Mouse (Mus musculus) CH12.LX (cell line): Measurements from ENCODE around the gene Ubqln1. TPM values are rescaled to one million over a fixed set of nuclear protein-coding genes. Genes with fewer than 3 reads are reported as not detected.

Source experiments
- DNase-seq: peaks from one replicate; pipeline ENCODE4 v3.0.0-alpha.2; 2013; ENCODE audit errors: extremely low read depth
- H3K27ac ChIP-seq: 2 replicates; pipeline ENCODE4 v1.5.1; 2012; ENCODE audit warnings: low read depth, mild to moderate bottlenecking, control low read depth, moderate library complexity; ENCODE audit not compliant: insufficient read depth
- H3K27me3 ChIP-seq: replicated peaks from 2 replicates; pipeline ENCODE3; 2012; ENCODE audit warnings: inconsistent platforms
- H3K36me3 ChIP-seq, 2 experiments: replicated peaks in 1 of 2; 2 replicates each; pipeline versions ENCODE3 to v1.6.1; 2012; ENCODE audit warnings: inconsistent platforms in 1 of 2, low read length in 1 of 2, mild to moderate bottlenecking in 1 of 2, mixed read lengths in 1 of 2, moderate library complexity in 1 of 2; ENCODE audit not compliant: control insufficient read depth in 1 of 2, insufficient read depth in 1 of 2
- H3K4me1 ChIP-seq, 2 experiments: 2 replicates each; pipeline ENCODE4 v1.6.1; 2012; ENCODE audit warnings: inconsistent platforms in 1 of 2, moderate library complexity in 1 of 2; ENCODE audit not compliant: insufficient read depth in 2 of 2, control insufficient read depth in 1 of 2
- H3K4me2 ChIP-seq: 2 replicates; pipeline ENCODE4 v1.6.1; 2012; ENCODE audit warnings: low read depth, mild to moderate bottlenecking, control low read depth; ENCODE audit not compliant: poor library complexity, insufficient read depth, severe bottlenecking
- H3K4me3 ChIP-seq, 3 experiments: fragments of 150-350 bp in 1 of 3; sonication (generic) in 1 of 3; replicated peaks in 1 of 3; 2 replicates each; pipeline versions ENCODE3 to v1.5.1; 2011 to 2012; ENCODE audit warnings: low read depth in 2 of 3, low read length in 2 of 3, mild to moderate bottlenecking in 2 of 3, moderate library complexity in 2 of 3, control low read depth in 1 of 3, improper control_type of control experiment in 1 of 3, inconsistent platforms in 1 of 3, mixed read lengths in 1 of 3; ENCODE audit not compliant: poor library complexity in 1 of 3
- H3K79me2 ChIP-seq: replicated peaks from 2 replicates; pipeline ENCODE4 v1.6.1; 2012; ENCODE audit warnings: mild to moderate bottlenecking, moderate library complexity; ENCODE audit not compliant: control insufficient read depth, poor library complexity, insufficient read depth, severe bottlenecking; ENCODE audit errors: extremely low read depth
- H3K9ac ChIP-seq: 2 replicates; pipeline ENCODE4 v1.6.1; 2012; ENCODE audit warnings: low read depth, mild to moderate bottlenecking, control low read depth, moderate library complexity; ENCODE audit not compliant: insufficient read depth
- H3K9me3 ChIP-seq: replicated peaks from 2 replicates; pipeline ENCODE3; 2012; ENCODE audit warnings: low read length, inconsistent platforms, mixed read lengths
- CHD1 ChIP-seq: IDR thresholded peaks from 2 replicates; pipeline ENCODE4 v1.6.1; 2012; ENCODE audit warnings: low read depth, low read length, improper control_type of control experiment, inconsistent platforms
- CHD2 ChIP-seq: IDR thresholded peaks from 2 replicates; pipeline ENCODE4 v1.6.1; 2011; ENCODE audit warnings: low read length, improper control_type of control experiment
- CTCF ChIP-seq, 2 experiments: IDR thresholded peaks in 1 of 2; conservative IDR thresholded peaks in 1 of 2; 2 replicates each; pipeline ENCODE4 v1.5.1; 2011 to 2012; ENCODE audit warnings: low read depth in 2 of 2, low read length in 2 of 2, improper control_type of control experiment in 1 of 2, inconsistent platforms in 1 of 2, mild to moderate bottlenecking in 1 of 2, moderate library complexity in 1 of 2
- ELF1 ChIP-seq: IDR thresholded peaks from 2 replicates; pipeline ENCODE4 v1.6.1; 2014; ENCODE audit warnings: low read depth, mild to moderate bottlenecking, inconsistent platforms, low read length, improper control_type of control experiment
- ETS1 ChIP-seq: conservative IDR thresholded peaks from 2 replicates; pipeline ENCODE4 v1.6.1; 2012; ENCODE audit warnings: low read depth, mild to moderate bottlenecking, inconsistent platforms, low read length, improper control_type of control experiment, moderate library complexity
- HCFC1 ChIP-seq: IDR thresholded peaks from 2 replicates; pipeline ENCODE4 v1.6.1; 2012; ENCODE audit warnings: low read depth, mild to moderate bottlenecking, inconsistent platforms, low read length, improper control_type of control experiment
- JUN ChIP-seq: IDR thresholded peaks from 2 replicates; pipeline ENCODE4 v1.6.1; 2011; ENCODE audit warnings: low read depth, mild to moderate bottlenecking, low read length, improper control_type of control experiment, moderate library complexity; ENCODE audit not compliant: insufficient read depth
- JUND ChIP-seq: conservative IDR thresholded peaks from 2 replicates; pipeline ENCODE4 v1.6.1; 2011; ENCODE audit warnings: low read depth, low read length, improper control_type of control experiment
- KAT2A ChIP-seq: IDR thresholded peaks from 2 replicates; pipeline ENCODE4 v1.6.1; 2012; ENCODE audit warnings: low read length, improper control_type of control experiment, inconsistent platforms; ENCODE audit not compliant: insufficient replicate concordance
- MAFK ChIP-seq: IDR thresholded peaks from 2 replicates; pipeline ENCODE4 v1.6.1; 2011; ENCODE audit warnings: low read length, improper control_type of control experiment; ENCODE audit not compliant: insufficient replicate concordance
- MEF2A ChIP-seq: IDR thresholded peaks from 2 replicates; pipeline ENCODE4 v1.6.1; 2014; ENCODE audit warnings: low read depth, mild to moderate bottlenecking, inconsistent platforms, low read length, improper control_type of control experiment, borderline replicate concordance
- MYC ChIP-seq: IDR thresholded peaks from 2 replicates; pipeline ENCODE4 v1.6.1; 2011; ENCODE audit warnings: low read depth, mild to moderate bottlenecking, improper control_type of control experiment, low read length
- NELFE ChIP-seq: IDR thresholded peaks from 2 replicates; pipeline ENCODE4 v1.6.1; 2011; ENCODE audit warnings: low read depth, low read length, improper control_type of control experiment
- PAX5 ChIP-seq: IDR thresholded peaks from 2 replicates; pipeline ENCODE4 v1.6.1; 2012; ENCODE audit warnings: low read length, inconsistent platforms, mixed read lengths
- RAD21 ChIP-seq: IDR thresholded peaks from 2 replicates; pipeline ENCODE4 v1.6.1; 2011; ENCODE audit warnings: low read depth, mild to moderate bottlenecking, low read length, improper control_type of control experiment, moderate library complexity
- RCOR1 ChIP-seq: conservative IDR thresholded peaks from 2 replicates; pipeline ENCODE4 v1.6.1; 2012; ENCODE audit warnings: low read depth, mild to moderate bottlenecking, inconsistent platforms, low read length, improper control_type of control experiment
- SIN3A ChIP-seq: IDR thresholded peaks from 2 replicates; pipeline ENCODE4 v1.6.1; 2012; ENCODE audit warnings: low read length, improper control_type of control experiment, inconsistent platforms
- SMC3 ChIP-seq: IDR thresholded peaks from 2 replicates; pipeline ENCODE4 v1.6.1; 2011; ENCODE audit warnings: low read depth, low read length, improper control_type of control experiment
- TBP ChIP-seq: conservative IDR thresholded peaks from 2 replicates; pipeline ENCODE4 v1.6.1; 2011; ENCODE audit warnings: low read depth, low read length, improper control_type of control experiment
- UBTF ChIP-seq: IDR thresholded peaks from 2 replicates; pipeline ENCODE4 v1.6.1; 2012; ENCODE audit warnings: low read depth, mild to moderate bottlenecking, inconsistent platforms, low read length, improper control_type of control experiment, moderate library complexity
- ZKSCAN1 ChIP-seq: IDR thresholded peaks from 2 replicates; pipeline ENCODE4 v1.6.1; 2012; ENCODE audit warnings: low read depth, inconsistent platforms, low read length, improper control_type of control experiment, borderline replicate concordance
- ZMIZ1 ChIP-seq: IDR thresholded peaks from 2 replicates; pipeline ENCODE4 v1.6.1; 2012; ENCODE audit warnings: low read depth, mild to moderate bottlenecking, inconsistent platforms, low read length, improper control_type of control experiment
- ZNF384 ChIP-seq: IDR thresholded peaks from 2 replicates; pipeline ENCODE4 v1.6.1; 2012; ENCODE audit warnings: low read depth, low read length, improper control_type of control experiment, inconsistent platforms
- dilution Hi-C: fragments of 300-500 bp; cut with MboI; formaldehyde crosslinking; loops from 2 replicates; pipeline ENCODE4 v1.14.3; 2020; ENCODE audit warnings: low sequenced_read_pairs; ENCODE audit not compliant: extremely low pct_unique_long_range_greater_than_20kb, extremely low pct_ligation_motif_present
- in situ Hi-C: fragments of 300-500 bp; cut with MboI; formaldehyde crosslinking; loops from 3 replicates; pipeline ENCODE4 v1.14.3; 2019; ENCODE audit warnings: low sequenced_read_pairs, low pct_ligation_motif_present, low pct_unique_long_range_greater_than_20kb, mixed read lengths
- polyA plus RNA-seq: library from polyadenylated mRNA; unstranded; fragments of >175 nt; gene quantifications from 2 replicates; pipeline ENCODE4 v1.2.1, GENCODE M21; 2012; ENCODE audit warnings: low read depth; ENCODE audit not compliant: insufficient read length
- total RNA-seq, 2 experiments: library from RNA; depleted of rRNA; stranded (reverse); fragments of 300-350 nt in 1 of 2; fragments of >200 nt in 1 of 2; gene quantifications; 2 replicates each; pipeline ENCODE4 v1.2.3; 2012 to 2014

The Ubqln1 gene
- total and polyA plus RNA-seq, 3 experiments = 58.5 to 166 (median 130) TPM

DNA sequence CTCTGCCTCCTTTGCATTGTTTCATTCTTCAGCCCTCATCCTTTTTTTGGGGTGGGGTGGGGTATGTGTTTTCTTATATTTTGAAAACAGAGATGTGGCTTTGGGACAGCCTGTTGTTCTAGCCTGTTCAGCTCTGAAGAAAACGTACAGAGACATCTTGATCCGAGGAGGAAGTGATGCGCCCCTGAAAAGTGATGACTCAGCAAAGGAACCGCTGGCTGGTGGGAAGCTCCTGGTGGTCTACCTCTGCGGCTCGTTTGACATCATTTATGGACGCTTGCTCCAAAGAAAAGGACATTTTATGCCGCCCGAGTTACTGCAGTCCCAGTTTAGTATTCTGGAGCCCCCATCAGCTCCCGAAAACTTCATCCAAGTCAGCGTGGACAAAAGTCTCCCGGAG lies 52.1 kb downstream of the Ubqln1 start:
- H3K27ac ChIP-seq = no peak overlapping the region
- H3K4me1 ChIP-seq = peaks cover 0 to 15% of the 10 kb centered on the region in 2 experiments; a peak in 2 of 4 replicates
- peaks cover 36 to 72% of the 10 kb centered on the region in 2 experiments for H3K36me3 ChIP-seq
- no peak for DNase-seq
- no peak overlapping the region for H3K4me2 ChIP-seq
- dilution Hi-C loops (no loop called here), in situ Hi-C loops (no loop called here)
- H3K9me3 ChIP-seq = peaks cover 17% of the 10 kb centered on the region
- peaks cover 5% of the 10 kb centered on the region; the same call in 1 of the 2 replicates for H3K79me2 ChIP-seq
- TF ChIP-seq MAFK (peak; percentile 89), MEF2A (no peak), ETS1 (no peak)
- H3K4me3 ChIP-seq = no peak overlapping the region
- H3K9ac ChIP-seq = no peak overlapping the region
- no peaks in the 10 kb centered on the region for H3K27me3 ChIP-seq

DNA sequence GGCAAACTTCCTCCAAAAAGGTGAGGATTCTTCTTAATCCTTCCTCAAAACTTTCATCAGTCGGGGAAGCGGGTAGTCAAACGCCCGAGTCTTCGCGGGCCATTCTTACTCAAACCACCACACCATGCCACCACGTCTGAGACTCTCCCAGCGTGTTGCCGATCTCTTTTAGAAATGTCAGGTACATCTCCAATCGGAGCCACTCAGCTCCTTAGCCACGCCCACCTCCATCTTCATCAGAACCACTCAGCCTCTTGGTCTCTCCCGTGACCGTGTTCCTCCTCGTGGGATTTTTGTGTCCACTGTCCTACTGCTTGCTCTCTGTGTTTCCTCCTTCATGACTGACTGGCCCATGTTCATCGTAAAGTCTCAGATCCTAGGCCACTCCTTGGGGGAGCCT lies 54.7 kb downstream of the Ubqln1 start:
- dilution Hi-C loops (no loop called here), in situ Hi-C loops (no loop called here)
- no peak overlapping the region for H3K4me2 ChIP-seq
- no peak overlapping the region for H3K4me3 ChIP-seq
- H3K9ac ChIP-seq = no peak overlapping the region
- DNase-seq = no peak
- H3K36me3 ChIP-seq = peaks cover 34 to 56% of the 10 kb centered on the region in 2 experiments
- no peak overlapping the region for H3K27ac ChIP-seq
- no peak for TF ChIP-seq PAX5
- no peak for TF ChIP-seq MEF2A
- TF ChIP-seq UBTF = no peak
- TF ChIP-seq ETS1 = no peak
- no peak for TF ChIP-seq ZMIZ1
- TF ChIP-seq SMC3 = no peak
- TF ChIP-seq CHD1 = no peak
- TF ChIP-seq ZNF384 = no peak
- no peak for TF ChIP-seq TBP
- TF ChIP-seq RCOR1 = no peak
- H3K27me3 ChIP-seq = no peaks in the 10 kb centered on the region
- peaks cover 17% of the 10 kb centered on the region for H3K9me3 ChIP-seq
- H3K79me2 ChIP-seq = peaks cover 5% of the 10 kb centered on the region; the same call in 1 of the 2 replicates
- peaks cover 0 to 21% of the 10 kb centered on the region in 2 experiments; a peak in 2 of 4 replicates for H3K4me1 ChIP-seq

DNA sequence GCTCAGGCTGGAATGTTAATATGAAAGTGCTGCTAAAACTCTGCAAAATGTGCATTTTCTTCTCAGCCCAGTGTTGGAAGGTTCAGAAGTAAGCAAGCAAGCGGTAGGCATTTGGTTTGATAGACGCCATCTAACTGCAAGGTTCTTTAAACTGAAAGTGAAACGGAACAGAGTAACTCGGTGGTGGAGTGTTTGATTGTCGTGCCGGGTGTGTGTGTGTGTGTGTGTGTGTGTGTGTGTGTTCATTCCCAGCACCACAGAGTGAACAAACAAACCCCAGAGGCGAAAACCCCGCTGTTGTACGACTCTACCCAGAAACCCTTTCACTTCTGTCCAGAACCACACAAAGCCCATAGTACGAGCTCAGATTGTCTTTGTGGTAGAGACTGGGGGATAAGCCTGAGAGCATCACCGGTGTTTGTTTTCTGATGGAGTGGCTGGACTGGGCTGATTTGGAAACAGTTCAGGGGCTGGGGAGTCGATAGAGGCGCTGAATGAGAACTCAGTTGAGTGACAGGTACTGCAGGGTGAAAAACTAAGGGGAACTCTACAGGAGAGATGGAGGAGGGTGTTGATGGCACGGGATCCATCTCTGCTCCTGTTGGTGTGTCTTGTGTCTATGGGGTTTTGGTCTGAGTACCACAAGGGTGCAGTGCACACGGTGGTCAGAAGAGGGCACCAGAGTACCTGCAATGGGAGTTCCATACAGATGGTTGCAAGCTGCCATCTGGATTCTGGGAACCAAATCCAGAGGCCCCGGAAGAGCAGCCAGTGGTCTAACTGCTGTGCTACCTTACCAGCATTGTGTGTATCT lies 57.1 kb downstream of the Ubqln1 start:
- in situ Hi-C loops = loop anchor here (10.0 kb wide), 2 partner anchors 226 to 386 kb away; partner anchors contain the start of gene 2210016F16Rik
- Histone ChIP-seq H3K4me1 (peaks cover 0 to 21% of the 10 kb centered on the region in 2 experiments; a peak in 2 of 4 replicates), H3K36me3 (peaks cover 24 to 36% of the 10 kb centered on the region in 2 experiments), H3K9ac (peak overlapping the region; percentile 62), H3K9me3 (peaks cover 17% of the 10 kb centered on the region), H3K27me3 (no peaks in the 10 kb centered on the region), H3K4me3 (peak overlapping the region; percentile 81 to 99 (median 91)), H3K27ac (peak overlapping the region; percentile 49; the same call in 1 of the 2 replicates), H3K4me2 (peak overlapping the region; percentile 81), H3K79me2 (peaks cover 5% of the 10 kb centered on the region; the same call in 1 of the 2 replicates)
- DNase-seq = peak; percentile 96
- dilution Hi-C loops = no loop called here
- TF ChIP-seq CTCF (conservative IDR thresholded peaks at IDR 0.05 in 1 of 2, IDR thresholded peaks at IDR 0.05 in 1 of 2; ENCODE audit: low read depth in 2 of 2, low read length in 2 of 2) = peak; percentile 88 to 97
- TF ChIP-seq HCFC1 = no peak
- peak; percentile 69 for TF ChIP-seq SMC3
- TF ChIP-seq JUND = 0 out of 2 replicates have a peak, but pooled peaks have one; percentile 9
- TF ChIP-seq ELF1 = peak; percentile 49; the same call in 1 of the 2 replicates
- TF ChIP-seq TBP = no peak
- TF ChIP-seq ZKSCAN1 = no peak
- TF ChIP-seq CHD2 = no peak
- TF ChIP-seq NELFE = peak; percentile 65
- no peak for TF ChIP-seq ZMIZ1
- TF ChIP-seq RAD21 = peak; percentile 89
- TF ChIP-seq JUN = no peak
- peak; percentile 40; the same call in 1 of the 2 replicates for TF ChIP-seq ETS1
- peak; percentile 46; the same call in 1 of the 2 replicates for TF ChIP-seq MYC
- TF ChIP-seq MAFK = no peak
- peak; percentile 89 for TF ChIP-seq SIN3A
- no peak for TF ChIP-seq KAT2A
